Mouse (Mus musculus): Measurements from ENCODE around the gene Hspb9. TPM values are rescaled to one million over a fixed set of nuclear protein-coding genes. Genes with fewer than 3 reads are reported as not detected.

Hspb9 gene
- not detected for polyA plus RNA-seq (2014; fragmentation: Illumina TruSeq; extraction: RNeasy Lipid Tissue Mini Kit (QIAGEN cat#74804); ENCODE audit: low read depth, low replicate concordance)

GRCm38 (mm10) chr11:100713735-100714533, at the start of gene Hspb9:
TSS of gene Hspb9 (plus strand) at chr11:100713850.

GRCm38 (mm10) chr11:100692164-100692616, 21.5 kb upstream of the Hspb9 start, which contains the start of gene Zfp385c:
TSS of gene Zfp385c (minus strand) at chr11:100692455.

GRCm38 (mm10) chr11:100703851-100704531, 9.7 kb upstream of the Hspb9 start, which contains the start of gene Dhx58:
TSS of gene Dhx58 (minus strand) at chr11:100704271.

GRCm38 (mm10) chr11:100711783-100712615, 1.7 kb upstream of the Hspb9 start, which contains the start of gene Kat2a:
TSS of gene Kat2a (minus strand) at chr11:100712465.

GRCm38 (mm10) chr11:100738066-100738604, 24.5 kb downstream of the Hspb9 start, which contains the start of gene Rab5c:
TSS of gene Rab5c (minus strand) at chr11:100738215.

GRCm38 (mm10) chr11:100759611-100760233, 46.1 kb downstream of the Hspb9 start, which contains the start of gene Kcnh4:
TSS of gene Kcnh4 (minus strand) at chr11:100759942.

GRCm38 (mm10) chr11:100762831-100763230, 49.2 kb downstream of the Hspb9 start, which contains the start of gene Hcrt:
TSS of gene Hcrt (minus strand) at chr11:100762931.

Other genes with a start within 250 kb of the Hspb9 start
- 7.4 TPM for gene Klhl11, start 241.1 kb upstream of the Hspb9 start, polyA plus RNA-seq (2014; fragmentation: Illumina TruSeq; extraction: RNeasy Lipid Tissue Mini Kit (QIAGEN cat#74804); ENCODE audit: low read depth, low replicate concordance)
- gene Acly, start 185.8 kb upstream of the Hspb9 start, polyA plus RNA-seq (2014; fragmentation: Illumina TruSeq; extraction: RNeasy Lipid Tissue Mini Kit (QIAGEN cat#74804); ENCODE audit: low read depth, low replicate concordance) = 52.3 TPM
- gene Ttc25, start 168.2 kb upstream of the Hspb9 start, polyA plus RNA-seq (2014; fragmentation: Illumina TruSeq; extraction: RNeasy Lipid Tissue Mini Kit (QIAGEN cat#74804); ENCODE audit: low read depth, low replicate concordance) = 0.53 TPM
- 2.3 TPM for gene Cnp, start 138.9 kb upstream of the Hspb9 start, polyA plus RNA-seq (2014; fragmentation: Illumina TruSeq; extraction: RNeasy Lipid Tissue Mini Kit (QIAGEN cat#74804); ENCODE audit: low read depth, low replicate concordance)
- 2.0 TPM for gene Nkiras2, start 94.6 kb upstream of the Hspb9 start, polyA plus RNA-seq (2014; fragmentation: Illumina TruSeq; extraction: RNeasy Lipid Tissue Mini Kit (QIAGEN cat#74804); ENCODE audit: low read depth, low replicate concordance)
- gene Dnajc7, start 93.7 kb upstream of the Hspb9 start, polyA plus RNA-seq (2014; fragmentation: Illumina TruSeq; extraction: RNeasy Lipid Tissue Mini Kit (QIAGEN cat#74804); ENCODE audit: low read depth, low replicate concordance) = 114 TPM
- not detected for gene Zfp385c, start 21.4 kb upstream of the Hspb9 start, polyA plus RNA-seq (2014; fragmentation: Illumina TruSeq; extraction: RNeasy Lipid Tissue Mini Kit (QIAGEN cat#74804); ENCODE audit: low read depth, low replicate concordance)
- gene Dhx58, start 9.6 kb upstream of the Hspb9 start, polyA plus RNA-seq (2014; fragmentation: Illumina TruSeq; extraction: RNeasy Lipid Tissue Mini Kit (QIAGEN cat#74804); ENCODE audit: low read depth, low replicate concordance) = 0.44 TPM
- 1.3 TPM for gene Kat2a, start 1.4 kb upstream of the Hspb9 start, polyA plus RNA-seq (2014; fragmentation: Illumina TruSeq; extraction: RNeasy Lipid Tissue Mini Kit (QIAGEN cat#74804); ENCODE audit: low read depth, low replicate concordance)
- 63.6 TPM for gene Rab5c, start 24.4 kb downstream of the Hspb9 start, polyA plus RNA-seq (2014; fragmentation: Illumina TruSeq; extraction: RNeasy Lipid Tissue Mini Kit (QIAGEN cat#74804); ENCODE audit: low read depth, low replicate concordance)
- gene Kcnh4, start 46.1 kb downstream of the Hspb9 start, polyA plus RNA-seq (2014; fragmentation: Illumina TruSeq; extraction: RNeasy Lipid Tissue Mini Kit (QIAGEN cat#74804); ENCODE audit: low read depth, low replicate concordance) = not detected
- gene Hcrt, start 49.1 kb downstream of the Hspb9 start, polyA plus RNA-seq (2014; fragmentation: Illumina TruSeq; extraction: RNeasy Lipid Tissue Mini Kit (QIAGEN cat#74804); ENCODE audit: low read depth, low replicate concordance) = not detected
- gene Ghdc, start 57.1 kb downstream of the Hspb9 start, polyA plus RNA-seq (2014; fragmentation: Illumina TruSeq; extraction: RNeasy Lipid Tissue Mini Kit (QIAGEN cat#74804); ENCODE audit: low read depth, low replicate concordance) = 4.0 TPM
- gene Stat5b, start 136.9 kb downstream of the Hspb9 start, polyA plus RNA-seq (2014; fragmentation: Illumina TruSeq; extraction: RNeasy Lipid Tissue Mini Kit (QIAGEN cat#74804); ENCODE audit: low read depth, low replicate concordance) = 4.4 TPM
- gene Stat5a, start 145.5 kb downstream of the Hspb9 start, polyA plus RNA-seq (2014; fragmentation: Illumina TruSeq; extraction: RNeasy Lipid Tissue Mini Kit (QIAGEN cat#74804); ENCODE audit: low read depth, low replicate concordance) = 2.6 TPM
- 20.1 TPM for gene Stat3, start 225.7 kb downstream of the Hspb9 start, polyA plus RNA-seq (2014; fragmentation: Illumina TruSeq; extraction: RNeasy Lipid Tissue Mini Kit (QIAGEN cat#74804); ENCODE audit: low read depth, low replicate concordance)

Measured in kidney, adult 10 weeks (tissue).